ENCODE assay signal across 8 mouse cellular contexts in genomic region chr7:99625722-99626375, GRCm38 (mm10). TPM values are rescaled to one million over a fixed set of nuclear protein-coding genes. Genes with fewer than 3 reads are reported as not detected.
DNase-seq lines count a peak whose midpoint lies in the region; TF ChIP-seq lines count a peak whose summit lies in the region.

No protein-coding gene starts in this region.

- no peak overlapping the region for H3K27ac ChIP-seq in left cerebral cortex, adult 2 months

- TF ChIP-seq CTCF in left cerebral cortex, adult 2 months (IDR thresholded peaks at IDR 0.05), result peak; percentile 96

- intact Hi-C loops in gastrocnemius, postnatal 14 days (cut with DNase I; ENCODE audit: low total_unique reads), result loop anchor here (10.0 kb wide), 1 partner anchor 249 kb away; no protein-coding TSS in a partner anchor
- intact Hi-C loops in left cerebral cortex, adult 2 months (cut with DNase I), result loop anchor here (2.0 to 10.0 kb wide), 3 partner anchors 83 to 379 kb away; partner anchors contain the start of gene Chrdl2

- DNase-seq in adrenal gland, adult (ENCODE audit: inconsistent age in 2 of 2, low spot score in 1 of 2), result peak; percentile 93 to 97
- DNase-seq in embryo, embryonic 11 days, result peak; percentile 91
- peak; percentile 95 for DNase-seq in gastrocnemius, postnatal 14 days
- peak; percentile 76 for DNase-seq in induced T-regulatory cell, adult 2 months (ENCODE audit: low read depth)
- peak; percentile 87 to 92 for DNase-seq in left cerebral cortex, adult 2 months (ENCODE audit: extremely low spot score in 1 of 2, low spot score in 2 of 2)
- DNase-seq in lung, postnatal 4 days, result peak; percentile 90 to 92
- DNase-seq in retina, postnatal 1 day, result peak; percentile 93
- DNase-seq in thymus, postnatal 36 days, result peak; percentile 80 to 83

- H3K4me3 ChIP-seq in left cerebral cortex, adult 2 months, result peak overlapping the region; percentile 49

RNA-seq across cellular contexts. Expression of gene Tpbgl, which starts 1.1 kb away (rescaled TPM):
- total RNA-seq in gastrocnemius, postnatal 14 days (2021), result 10 to 100 TPM; 38.7 to 43.2 TPM
- total RNA-seq in left cerebral cortex, adult 2 months (2021), result 1 to 10 TPM; 3.4 to 4.5 TPM

Comparison
In these comparisons a context has a peak if more than half of its experiments do, and no peak if none do; other contexts are left out.
1. RNA of gene Tpbgl, which starts 1.1 kb away (total RNA-seq): 38.7 to 43.2 TPM in gastrocnemius, postnatal 14 days; 3.4 to 4.5 TPM in left cerebral cortex, adult 2 months; every median in the first group is over 4 times any median in the second.
2. Peak in every context shown above with its lines, with median percentiles within 50 percentile points of each other: DNase-seq.